Mouse (Mus musculus) bone marrow, adult 2 months (tissue): ENCODE results near the gene Gm14327.
"Not testable (repeated sequence)": the region's sequence is repeated elsewhere in the genome, so short reads cannot be mapped to it uniquely, and the experiment has no call there.

Experiments used
- CTCF ChIP-seq: fragments of 200-500 bp; IDR thresholded peaks from 2 replicates; pipeline ENCODE4 v1.5.1; 2011; ENCODE audit warnings: low read length, control low read depth; ENCODE audit not compliant: control insufficient read depth, insufficient read depth
- POLR2A ChIP-seq: fragments of 200-500 bp; IDR thresholded peaks from 2 replicates; pipeline ENCODE4 v1.6.1; 2011; ENCODE audit warnings: low read depth, mild to moderate bottlenecking, control low read depth, low read length, borderline replicate concordance; ENCODE audit not compliant: control insufficient read depth

DNA sequence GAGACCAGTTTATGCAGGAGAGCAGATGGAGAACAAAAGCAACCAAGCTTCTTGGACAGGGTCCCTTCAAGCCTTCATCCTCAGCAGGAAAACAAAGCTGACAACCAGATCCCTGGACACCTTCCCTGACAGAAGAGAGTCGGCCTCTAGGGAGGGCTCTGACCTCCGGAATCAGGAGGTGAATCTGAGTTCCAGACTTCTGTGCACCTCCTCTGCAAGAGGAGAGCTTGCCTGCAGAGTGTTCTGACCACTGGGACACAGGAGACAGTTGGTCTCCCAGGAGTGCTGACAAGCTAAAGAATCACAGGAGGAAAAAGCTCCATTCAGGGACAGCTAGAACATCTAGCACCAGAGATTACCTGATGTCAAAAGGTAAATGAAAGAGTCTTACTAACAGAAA is 34.6 kb upstream of the Gm14327 start:
- TF ChIP-seq CTCF, POLR2A: not testable (repeated sequence)
